Mouse (Mus musculus) heart, postnatal 0 days (tissue): ENCODE data around the gene Myo15b. TPM values are rescaled to one million over a fixed set of nuclear protein-coding genes. Genes with fewer than 3 reads are reported as not detected.

Experiments used
- ATAC-seq: fragments of 200-750 bp; cut with Nextera tagmentation; 2 replicates; pipeline ENCODE4 v1.8.0; 2017; ENCODE audit warnings: low read depth, moderate number of reproducible peaks, moderate library complexity; ENCODE audit not compliant: insufficient read depth
- DNase-seq: peaks from one replicate; pipeline ENCODE4 v3.0.0-alpha.2; 2016; ENCODE audit warnings: low spot score
- H3K27ac ChIP-seq: fragments of 300-500 bp; sonication (generic); 2 replicates; pipeline ENCODE4 v1.5.1; 2014; ENCODE audit warnings: low read depth, mild to moderate bottlenecking
- H3K27me3 ChIP-seq: fragments of 300-500 bp; sonication (generic); 2 replicates; pipeline ENCODE4 v1.6.1; 2014; ENCODE audit warnings: low read length, mixed read lengths; ENCODE audit not compliant: control insufficient read depth, insufficient read depth
- H3K36me3 ChIP-seq: fragments of 300-500 bp; sonication (generic); replicated peaks from 2 replicates; pipeline ENCODE4 v1.6.1; 2014; ENCODE audit warnings: low read length, mixed read lengths; ENCODE audit not compliant: control insufficient read depth, insufficient read depth
- H3K4me1 ChIP-seq: fragments of 300-500 bp; sonication (generic); 2 replicates; pipeline ENCODE4 v1.6.1; 2014; ENCODE audit warnings: antibody characterized with exemption; ENCODE audit not compliant: control insufficient read depth, insufficient read depth
- H3K4me2 ChIP-seq: fragments of 300-500 bp; sonication (generic); 2 replicates; pipeline ENCODE4 v1.6.1; 2014; ENCODE audit warnings: low read depth, mild to moderate bottlenecking, low read length, moderate library complexity
- H3K4me3 ChIP-seq: fragments of 300-500 bp; sonication (generic); 2 replicates; pipeline ENCODE4 v1.5.1; 2014; ENCODE audit warnings: low read depth, low read length
- H3K9ac ChIP-seq: fragments of 300-500 bp; sonication (generic); replicated peaks from 2 replicates; pipeline ENCODE4 v1.6.1; 2014; ENCODE audit warnings: low read depth, low read length, mixed read lengths
- H3K9me3 ChIP-seq: fragments of 300-500 bp; sonication (generic); replicated peaks from 2 replicates; pipeline ENCODE4 v1.6.1; 2016; ENCODE audit warnings: low read length; ENCODE audit not compliant: control insufficient read depth
- CTCF ChIP-seq: IDR thresholded peaks from 2 replicates; pipeline ENCODE4 v1.5.1; 2016; ENCODE audit warnings: antibody characterized with exemption, control low read depth, low read depth
- EP300 ChIP-seq: IDR thresholded peaks from 2 replicates; pipeline ENCODE4 v1.6.1; 2016; ENCODE audit warnings: antibody characterized with exemption, low read depth
- WGBS: fragments of 180-500 bp; shearing (Covaris S2); extraction: QIAGEN DNeasy Blood & Tissue Kit; methylation state at CpG from one replicate; pipeline ENCODE4 v1.1.7; 2014; 5-methylcytosine and 5-hydroxymethylcytosine counted together
- polyA plus RNA-seq: library from polyadenylated mRNA; unstranded; fragments of >200 nt; fragmentation: Nextera tagmentation; extraction: Ambion mirVana; gene quantifications from 2 replicates; pipeline ENCODE4 v1.2.1, GENCODE M21; 2015
- total RNA-seq: library from RNA; depleted of rRNA; stranded (reverse); fragments of >200 nt; gene quantifications from 2 replicates; pipeline ENCODE4 v1.2.3, GENCODE M21; 2014; ENCODE audit warnings: low replicate concordance

The Myo15b gene
- total and polyA plus RNA-seq, 2 experiments from 2014 or later, result 0.04 TPM; not detected in 1

DNA sequence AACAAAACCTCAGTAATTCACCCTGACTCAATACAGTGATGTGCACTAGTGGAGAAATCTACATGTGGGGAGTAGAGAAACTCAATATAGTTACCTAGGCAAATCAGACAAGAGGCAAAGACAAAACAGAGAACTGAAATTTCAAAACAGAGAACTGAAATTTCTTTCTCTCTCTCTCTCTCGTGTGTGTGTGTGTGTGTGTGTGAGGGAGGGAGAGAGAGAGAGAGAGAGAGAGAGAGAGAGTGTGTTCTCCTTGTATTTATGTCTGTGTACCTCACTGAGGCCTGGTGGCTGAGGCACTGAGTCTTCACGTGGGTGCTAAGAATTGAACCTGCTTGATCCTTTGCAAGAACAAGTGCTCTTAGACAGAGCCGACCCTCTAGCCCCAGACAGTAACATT lies 71.6 kb downstream of the Myo15b start:
- no peak overlapping the region for H3K4me3 ChIP-seq
- peaks cover 15% of the 10 kb centered on the region for H3K36me3 ChIP-seq
- H3K27ac ChIP-seq, result no peak overlapping the region
- DNase-seq, result no peak
- H3K27me3 ChIP-seq, result no peaks in the 10 kb centered on the region
- 63% methylated on average over 3 of the region's 3 CpGs for WGBS
- H3K9me3 ChIP-seq, result no peaks in the 10 kb centered on the region
- no peak for ATAC-seq
- TF ChIP-seq EP300 (no peak), CTCF (no peak)
- H3K4me1 ChIP-seq, result peaks cover 17% of the 10 kb centered on the region
- no peak overlapping the region for H3K9ac ChIP-seq
- H3K4me2 ChIP-seq, result no peak overlapping the region

DNA sequence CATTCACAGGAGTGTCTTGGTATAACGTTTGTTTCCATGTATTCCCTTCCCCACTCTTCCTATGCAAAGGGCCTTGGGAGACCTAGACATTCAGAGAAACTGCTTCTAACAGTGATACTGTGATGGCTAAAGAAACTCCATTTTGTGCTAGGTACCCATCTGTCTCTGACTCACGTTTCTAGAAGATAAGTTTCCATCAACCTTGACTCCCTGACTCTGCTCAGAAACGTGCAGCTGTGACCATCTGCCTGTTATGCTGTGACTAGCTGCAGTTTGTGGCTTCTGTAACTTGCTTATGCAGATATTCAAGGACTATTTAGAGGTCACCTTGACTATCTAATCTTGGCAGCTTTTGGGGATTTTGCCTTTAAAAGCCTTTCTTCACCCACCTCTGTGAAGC lies 73.0 kb downstream of the Myo15b start:
- H3K27ac ChIP-seq, result no peak overlapping the region
- no peak overlapping the region for H3K4me3 ChIP-seq
- H3K4me1 ChIP-seq, result peaks cover 17% of the 10 kb centered on the region
- ATAC-seq (no peak), DNase-seq (no peak)
- peaks cover 15% of the 10 kb centered on the region for H3K36me3 ChIP-seq
- H3K4me2 ChIP-seq, result no peak overlapping the region
- 63% methylated on average over 3 of the region's 3 CpGs for WGBS
- H3K9ac ChIP-seq, result no peak overlapping the region
- H3K27me3 ChIP-seq, result no peaks in the 10 kb centered on the region
- no peaks in the 10 kb centered on the region for H3K9me3 ChIP-seq
- TF ChIP-seq CTCF (no peak), EP300 (no peak)

DNA sequence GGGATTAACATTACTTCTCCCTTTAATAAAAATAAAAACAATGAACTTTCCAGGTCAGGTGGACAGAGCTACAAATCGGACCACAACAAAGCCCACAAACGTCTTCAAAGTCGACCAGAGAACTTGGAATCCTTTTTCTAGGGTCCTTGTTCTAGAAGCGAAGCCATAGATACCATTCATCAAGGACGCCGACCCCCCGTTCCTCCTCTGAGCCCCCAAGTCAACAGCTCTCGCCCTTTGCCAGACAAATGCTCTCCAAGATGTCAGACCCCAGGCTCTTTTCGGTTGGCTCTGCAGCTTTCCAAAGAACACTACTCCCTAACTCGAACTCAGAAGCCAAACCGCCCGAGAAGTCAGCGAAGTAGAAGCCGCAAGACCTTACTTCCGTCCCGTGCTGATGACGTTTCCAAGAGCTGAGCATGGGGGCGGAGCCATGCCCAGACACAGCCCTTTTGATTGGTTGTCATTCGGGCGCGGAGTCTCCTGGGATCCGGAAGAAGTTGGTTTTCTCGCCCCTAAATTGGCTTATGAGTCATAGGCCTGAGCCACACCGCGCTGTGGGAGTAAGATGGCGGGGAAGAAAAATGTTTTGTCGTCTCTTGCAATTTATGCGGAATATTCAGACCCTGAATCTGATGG lies 75.0 kb downstream of the Myo15b start, which contains the start of the genes Sap30bp and Recql5:
Gene Sap30bp (plus strand): TSS at position 175 of the 639 bp plus-strand sequence.
Gene Recql5 (minus strand): TSS at position 370 of the 639 bp plus-strand sequence.
- Histone ChIP-seq H3K4me3 (peak within 1 kb of the TSS; percentile 89), H3K36me3 (peaks cover 21% of the 10 kb centered on the region), H3K27ac (peak within 1 kb of the TSS; percentile 59), H3K9ac (peak within 1 kb of the TSS; percentile 83), H3K9me3 (no peaks in the 10 kb centered on the region), H3K27me3 (no peaks in the 10 kb centered on the region), H3K4me2 (peak within 1 kb of the TSS; percentile 89), H3K4me1 (peaks cover 17% of the 10 kb centered on the region)
- TF ChIP-seq EP300, result no peak
- no peak for TF ChIP-seq CTCF
- peak; percentile 100 for ATAC-seq
- WGBS, result under 1% methylated on average over 28 of the region's 28 CpGs
- peak; percentile 98 for DNase-seq

DNA sequence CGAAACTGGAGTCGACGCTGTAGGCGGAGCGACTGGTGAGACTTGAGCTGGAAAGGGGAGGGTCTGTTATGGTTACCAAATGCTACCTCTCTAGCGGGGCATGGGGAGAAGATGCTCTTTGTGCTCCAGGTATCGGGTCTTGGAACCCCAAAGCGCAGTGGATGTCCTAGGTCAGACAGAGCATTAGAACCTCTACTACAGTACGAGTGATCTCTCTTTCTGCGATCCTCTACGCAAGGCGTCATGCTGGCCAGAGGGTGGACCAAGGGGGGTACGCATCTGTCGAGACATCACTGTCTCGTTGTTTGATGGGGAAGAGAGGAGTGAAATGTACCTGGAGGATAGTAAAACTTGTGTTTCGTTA lies 75.5 kb downstream of the Myo15b start:
- no peaks in the 10 kb centered on the region for H3K27me3 ChIP-seq
- no peak for TF ChIP-seq CTCF
- TF ChIP-seq EP300, result no peak
- peak overlapping the region; percentile 89 for H3K4me3 ChIP-seq
- H3K4me2 ChIP-seq, result peak overlapping the region; percentile 89
- H3K9me3 ChIP-seq, result no peaks in the 10 kb centered on the region
- peaks cover 22% of the 10 kb centered on the region for H3K36me3 ChIP-seq
- no peak for DNase-seq
- under 1% methylated on average over 16 of the region's 16 CpGs for WGBS
- H3K27ac ChIP-seq, result peak overlapping the region; percentile 59
- peak overlapping the region; percentile 83 for H3K9ac ChIP-seq
- 0 out of 2 replicates have a peak, but pooled peaks have one; percentile 4 for ATAC-seq
- H3K4me1 ChIP-seq, result peaks cover 17% of the 10 kb centered on the region

DNA sequence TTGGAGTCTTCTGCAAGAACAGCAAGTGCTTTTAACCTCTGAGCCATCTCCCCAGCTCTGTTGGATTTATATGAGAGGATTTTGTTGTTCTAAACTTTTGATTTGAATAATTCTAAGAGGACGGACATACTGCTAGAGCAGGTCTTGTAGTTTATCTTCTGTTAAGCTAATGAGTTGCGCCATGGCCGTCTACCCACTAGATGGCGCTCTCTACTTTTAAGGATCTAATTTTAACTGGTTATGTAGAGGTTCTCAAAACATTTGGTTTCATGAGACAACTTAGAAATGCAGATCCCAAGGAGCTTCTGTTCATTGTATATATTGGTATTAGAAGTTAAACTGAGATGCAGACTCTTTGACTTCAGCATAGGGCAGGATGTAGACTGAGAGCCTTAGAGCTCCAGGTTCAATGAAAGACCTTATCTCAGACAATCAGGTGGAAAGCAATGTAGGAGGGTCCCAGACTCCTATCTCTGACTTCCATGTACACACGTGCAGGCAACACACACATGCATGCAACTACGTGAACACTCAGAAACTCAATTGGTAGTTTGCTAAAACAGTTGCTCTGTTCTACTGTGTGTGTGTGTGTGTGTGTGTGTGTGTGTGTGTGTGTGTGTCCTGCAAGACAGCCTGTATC lies 81.6 kb downstream of the Myo15b start:
- Histone ChIP-seq H3K36me3 (peaks cover 59% of the 10 kb centered on the region), H3K9me3 (no peaks in the 10 kb centered on the region), H3K4me3 (no peak overlapping the region), H3K4me2 (no peak overlapping the region), H3K4me1 (no peaks in the 10 kb centered on the region), H3K27ac (no peak overlapping the region), H3K27me3 (no peaks in the 10 kb centered on the region), H3K9ac (no peak overlapping the region)
- TF ChIP-seq CTCF (peak; percentile 84), EP300 (no peak)
- WGBS, result 30% methylated on average over 6 of the region's 6 CpGs
- ATAC-seq (peak; percentile 64; the same call in 1 of the 2 replicates), DNase-seq (peak; percentile 66)
